Mouse (Mus musculus) kidney, postnatal 36 days (tissue): ENCODE measurements around the gene Sept5.

Experiments
- DNase-seq, 2 experiments: peaks; one replicate each; pipeline ENCODE4 v3.0.0; 2021 to 2022; ENCODE audit warnings: mixed read lengths in 2 of 2

Sept5 gene

GRCm38 (mm10) chr16:18632059-18632458 lies 2.3 kb upstream of the Sept5 start:
- no peak for DNase-seq

GRCm38 (mm10) chr16:18631141-18631540 lies 1.4 kb upstream of the Sept5 start:
- DNase-seq = no peak

GRCm38 (mm10) chr16:18630291-18630690 lies 537 bp upstream of the Sept5 start:
- no peak for DNase-seq

- DNase-seq = no peak
These were observed 810 bp downstream of the Sept5 start for GRCm38 (mm10) chr16:18628948-18629340.

GRCm38 (mm10) chr16:18628206-18628947 lies 1.4 kb downstream of the Sept5 start:
- DNase-seq = no peak

GRCm38 (mm10) chr16:18627163-18627562 lies 2.6 kb downstream of the Sept5 start:
- no peak for DNase-seq

- peak; percentile 79 to 88 for DNase-seq
These were observed 3.3 kb downstream of the Sept5 start, which contains the start of gene Gm49601 for GRCm38 (mm10) chr16:18626376-18626878. Gene Gm49601, minus strand, starts transcription at chr16:18626427.

- peak in 1 of 2 experiments; percentile 37 for DNase-seq
These were observed 3.9 kb downstream of the Sept5 start for GRCm38 (mm10) chr16:18625791-18626311.

GRCm38 (mm10) chr16:18625097-18625496 lies 4.7 kb downstream of the Sept5 start:
- DNase-seq = no peak

GRCm38 (mm10) chr16:18624641-18625040 lies 5.1 kb downstream of the Sept5 start:
- DNase-seq = no peak

- DNase-seq = no peak
These were observed 5.8 kb downstream of the Sept5 start for GRCm38 (mm10) chr16:18623751-18624540.

- no peak for DNase-seq
These were observed 6.6 kb downstream of the Sept5 start for GRCm38 (mm10) chr16:18622916-18623750.

- no peak for DNase-seq
These were observed 7.7 kb downstream of the Sept5 start, which contains the start of gene Gp1bb for GRCm38 (mm10) chr16:18622019-18622418. Gene Gp1bb, minus strand, starts transcription at chr16:18622403.

- no peak for DNase-seq
These were observed 8.3 kb downstream of the Sept5 start for GRCm38 (mm10) chr16:18621362-18622001.

- DNase-seq = peak; percentile 8 to 40
These were observed 9.0 kb downstream of the Sept5 start for GRCm38 (mm10) chr16:18620601-18621361.

- no peak for DNase-seq
These were observed 9.6 kb downstream of the Sept5 start for GRCm38 (mm10) chr16:18620201-18620600.

- no peak for DNase-seq
These were observed 10.6 kb downstream of the Sept5 start for GRCm38 (mm10) chr16:18619110-18619509.

GRCm38 (mm10) chr16:18618297-18618696 lies 11.5 kb downstream of the Sept5 start:
- no peak for DNase-seq

- DNase-seq = peak; percentile 81 to 93
These were observed 12.2 kb downstream of the Sept5 start for GRCm38 (mm10) chr16:18617370-18618065.

- DNase-seq = no peak
These were observed 16.5 kb downstream of the Sept5 start for GRCm38 (mm10) chr16:18613301-18613700.

GRCm38 (mm10) chr16:18611752-18612151 lies 18.0 kb downstream of the Sept5 start:
- DNase-seq = no peak
